Mouse (Mus musculus) myocyte (in vitro differentiated cells): ENCODE data around the gene Cfi. TPM values are rescaled to one million over a fixed set of nuclear protein-coding genes. Genes with fewer than 3 reads are reported as not detected.

Experiments
- H3K27me3 ChIP-seq: one replicate; pipeline ENCODE4 v1.6.1; 2011; ENCODE audit not compliant: control insufficient read depth, insufficient read depth, insufficient read length
- H3K36me3 ChIP-seq: one replicate; pipeline ENCODE4 v1.6.1; 2011; ENCODE audit not compliant: control insufficient read depth, insufficient read depth
- H3K4me2 ChIP-seq: one replicate; pipeline ENCODE4 v1.6.1; 2011; ENCODE audit warnings: low read depth, control low read depth
- H3K4me3 ChIP-seq: one replicate; pipeline ENCODE4 v1.5.1; 2011; ENCODE audit warnings: mild to moderate bottlenecking, control low read depth, moderate library complexity
- H3K79me2 ChIP-seq: one replicate; pipeline ENCODE4 v1.6.1; 2011; ENCODE audit not compliant: control insufficient read depth, insufficient read depth
- H3ac ChIP-seq: one replicate; pipeline ENCODE4 v1.6.1; 2011; ENCODE audit not compliant: control insufficient read depth, insufficient read length
- CEBPB ChIP-seq: IDR thresholded peaks from 2 replicates; pipeline ENCODE4 v1.6.1; 2011; ENCODE audit warnings: mild to moderate bottlenecking, moderate library complexity; ENCODE audit not compliant: poor library complexity, insufficient read depth, severe bottlenecking
- E2F4 ChIP-seq: IDR thresholded peaks from one replicate; pipeline ENCODE4 v1.6.1; 2011; ENCODE audit warnings: mild to moderate bottlenecking, control low read depth, moderate library complexity; ENCODE audit not compliant: insufficient read depth
- MAX ChIP-seq: IDR thresholded peaks from one replicate; pipeline ENCODE4 v1.6.1; 2011; ENCODE audit warnings: low read depth, mild to moderate bottlenecking, control low read depth
- MYOD1 ChIP-seq, 3 experiments: IDR thresholded peaks; one replicate each; pipeline ENCODE4 v1.6.1; 2011; ENCODE audit warnings: control low read depth in 2 of 3, low read depth in 2 of 3, mild to moderate bottlenecking in 2 of 3, moderate library complexity in 1 of 3; ENCODE audit not compliant: insufficient read length in 2 of 3, control insufficient read depth in 1 of 3
- MYOG ChIP-seq, 3 experiments: IDR thresholded peaks; one replicate each; pipeline ENCODE4 v1.6.1; 2011; ENCODE audit warnings: control low read depth in 2 of 3, low read depth in 2 of 3, mild to moderate bottlenecking in 2 of 3; ENCODE audit not compliant: insufficient read length in 2 of 3, control insufficient read depth in 1 of 3, insufficient read depth in 1 of 3
- POLR2A ChIP-seq: IDR thresholded peaks from one replicate; pipeline ENCODE4 v1.6.1; 2011; ENCODE audit warnings: low read depth, mild to moderate bottlenecking, control low read depth, moderate library complexity; ENCODE audit not compliant: insufficient read length
- POLR2AphosphoS2 ChIP-seq: IDR thresholded peaks from one replicate; pipeline ENCODE4 v1.6.1; 2011; ENCODE audit warnings: low read depth, control low read depth; ENCODE audit not compliant: insufficient read length
- REST ChIP-seq: IDR thresholded peaks from one replicate; pipeline ENCODE4 v1.6.1; 2011; ENCODE audit warnings: mild to moderate bottlenecking, control low read depth, moderate library complexity; ENCODE audit not compliant: insufficient read depth, insufficient read length
- SRF ChIP-seq: IDR thresholded peaks from one replicate; pipeline ENCODE4 v1.6.1; 2011; ENCODE audit warnings: low read depth; ENCODE audit not compliant: control insufficient read depth, insufficient read length
- TCF12 ChIP-seq: IDR thresholded peaks from one replicate; pipeline ENCODE4 v1.6.1; 2011; ENCODE audit warnings: mild to moderate bottlenecking, control low read depth; ENCODE audit not compliant: poor library complexity, insufficient read depth, severe bottlenecking
- TCF3 ChIP-seq: IDR thresholded peaks from one replicate; pipeline ENCODE4 v1.6.1; 2011; ENCODE audit warnings: low read depth, control low read depth; ENCODE audit not compliant: insufficient read length
- USF1 ChIP-seq: IDR thresholded peaks from one replicate; pipeline ENCODE4 v1.6.1; 2011; ENCODE audit warnings: low read depth, mild to moderate bottlenecking, control low read depth, moderate library complexity
- polyA plus RNA-seq: library from polyadenylated mRNA; unstranded; fragments of >200 nt; fragmentation: generic; extraction: Trizol; gene quantifications from one replicate; pipeline ENCODE4 v1.2.1, GENCODE M21; 2012; ENCODE audit warnings: missing spikeins

The Cfi gene
- polyA plus RNA-seq, 1 experiment = not detected

DNA sequence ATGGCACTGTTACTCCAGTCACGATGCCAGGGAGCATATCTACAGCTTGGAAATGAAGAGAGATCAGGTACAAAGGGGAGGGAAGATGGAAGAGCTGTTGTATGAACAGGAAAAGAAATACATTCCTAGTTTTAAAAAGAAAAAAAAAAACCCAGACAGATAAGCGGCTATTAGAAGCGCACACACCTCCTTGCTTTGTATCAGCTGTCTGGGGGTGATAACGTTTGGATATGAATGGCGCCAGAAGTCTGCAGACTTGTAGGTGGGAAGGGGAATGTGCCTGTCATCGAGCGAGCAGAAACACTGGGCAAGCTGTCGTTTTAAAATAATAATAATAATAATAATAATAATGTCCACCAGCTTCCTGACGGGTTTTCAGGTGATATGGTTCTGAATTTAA, 49.9 kb downstream of the Cfi start:
- no peak overlapping the region for H3ac ChIP-seq
- H3K79me2 ChIP-seq = no peaks in the 10 kb centered on the region
- TF ChIP-seq POLR2AphosphoS2 (no peak), POLR2A (no peak), CEBPB (no peak), SRF (no peak), USF1 (no peak), TCF12 (no peak), MYOG (IDR thresholded peaks at IDR 0.05; ENCODE audit: control insufficient read depth in 1 of 3, insufficient read depth in 1 of 3, insufficient read length in 2 of 3, low read depth in 2 of 3) (no peak), E2F4 (no peak), MAX (no peak), MYOD1 (IDR thresholded peaks at IDR 0.05; ENCODE audit: control insufficient read depth in 1 of 3, insufficient read length in 2 of 3, low read depth in 2 of 3) (no peak), REST (no peak), TCF3 (no peak)
- H3K36me3 ChIP-seq = peaks cover 1% of the 10 kb centered on the region
- H3K27me3 ChIP-seq = no peaks in the 10 kb centered on the region
- no peak overlapping the region for H3K4me3 ChIP-seq
- no peak overlapping the region for H3K4me2 ChIP-seq

GRCm38 (mm10) chr3:129886430-129886829, 50.7 kb downstream of the Cfi start:
- Histone ChIP-seq H3K4me3 (no peak overlapping the region), H3K27me3 (no peaks in the 10 kb centered on the region), H3K36me3 (peaks cover 8% of the 10 kb centered on the region), H3K79me2 (no peaks in the 10 kb centered on the region), H3K4me2 (no peak overlapping the region), H3ac (no peak overlapping the region)
- no peak for TF ChIP-seq TCF3

- no peak overlapping the region for H3K4me2 ChIP-seq
- no peaks in the 10 kb centered on the region for H3K79me2 ChIP-seq
- no peaks in the 10 kb centered on the region for H3K27me3 ChIP-seq
- TF ChIP-seq POLR2AphosphoS2 (no peak), USF1 (no peak), POLR2A (no peak), E2F4 (no peak), REST (no peak), SRF (no peak), MYOD1 (IDR thresholded peaks at IDR 0.05; ENCODE audit: control insufficient read depth in 1 of 3, insufficient read length in 2 of 3, low read depth in 2 of 3) (no peak), MYOG (IDR thresholded peaks at IDR 0.05; ENCODE audit: control insufficient read depth in 1 of 3, insufficient read depth in 1 of 3, insufficient read length in 2 of 3, low read depth in 2 of 3) (no peak), MAX (no peak), CEBPB (no peak), TCF3 (no peak), TCF12 (no peak)
- H3ac ChIP-seq = no peak overlapping the region
- H3K4me3 ChIP-seq = no peak overlapping the region
- peaks cover 8% of the 10 kb centered on the region for H3K36me3 ChIP-seq
These were observed 52.3 kb downstream of the Cfi start for GRCm38 (mm10) chr3:129887779-129888517.

GRCm38 (mm10) chr3:129892003-129892402, 56.3 kb downstream of the Cfi start:
- H3ac ChIP-seq = no peak overlapping the region
- H3K36me3 ChIP-seq = peaks cover 8% of the 10 kb centered on the region
- no peak overlapping the region for H3K4me2 ChIP-seq
- TF ChIP-seq TCF12 (no peak), SRF (no peak), CEBPB (no peak), POLR2A (no peak), TCF3 (no peak), MYOG (IDR thresholded peaks at IDR 0.05; ENCODE audit: control insufficient read depth in 1 of 3, insufficient read depth in 1 of 3, insufficient read length in 2 of 3, low read depth in 2 of 3) (no peak), REST (no peak), E2F4 (no peak), MYOD1 (IDR thresholded peaks at IDR 0.05; ENCODE audit: control insufficient read depth in 1 of 3, insufficient read length in 2 of 3, low read depth in 2 of 3) (no peak), USF1 (no peak), POLR2AphosphoS2 (no peak), MAX (no peak)
- H3K79me2 ChIP-seq = no peaks in the 10 kb centered on the region
- no peak overlapping the region for H3K4me3 ChIP-seq
- no peaks in the 10 kb centered on the region for H3K27me3 ChIP-seq

DNA sequence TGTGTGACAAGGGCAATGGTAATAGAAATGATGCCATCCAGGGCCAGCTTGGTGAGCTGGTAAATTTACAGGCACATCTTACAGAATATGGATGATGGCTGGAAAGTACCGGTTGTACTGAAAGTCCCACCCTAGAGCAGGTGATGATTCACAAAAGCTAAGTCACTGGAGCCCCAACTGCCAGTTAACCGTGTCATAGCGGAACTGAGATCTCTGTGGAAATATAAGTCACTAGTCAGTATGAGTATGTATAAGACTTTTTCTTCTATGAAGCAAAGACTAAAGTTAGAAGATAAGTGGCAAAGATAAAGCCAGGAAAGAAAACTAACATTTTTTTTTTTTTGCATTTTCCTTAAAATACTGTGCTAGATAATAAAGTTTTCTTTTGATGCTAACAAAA, 57.5 kb downstream of the Cfi start:
- Histone ChIP-seq H3ac (no peak overlapping the region), H3K4me2 (no peak overlapping the region), H3K4me3 (no peak overlapping the region), H3K27me3 (no peaks in the 10 kb centered on the region), H3K79me2 (no peaks in the 10 kb centered on the region), H3K36me3 (peaks cover 8% of the 10 kb centered on the region)
- no peak for TF ChIP-seq USF1
- no peak for TF ChIP-seq E2F4
- TF ChIP-seq MYOG (IDR thresholded peaks at IDR 0.05; ENCODE audit: control insufficient read depth in 1 of 3, insufficient read depth in 1 of 3, insufficient read length in 2 of 3, low read depth in 2 of 3) = no peak
- TF ChIP-seq TCF12 = no peak
